Mouse (Mus musculus): ENCODE measurements around the gene Elp4. TPM values are rescaled to one million over a fixed set of nuclear protein-coding genes. Genes with fewer than 3 reads are reported as not detected.
A peak's percentile ranks its signal among the peaks of the same experiment; 100 is the strongest.

Elp4 gene
- total RNA-seq, 2 experiments from 2014 or later: 8.9 to 12.1 TPM

- no peak for TF ChIP-seq CTCF (IDR thresholded peaks at IDR 0.05)
- intact Hi-C loops (cut with DNase I): no loop called here
- no peak overlapping the region for H3K4me3 ChIP-seq
- no peak overlapping the region for H3K27ac ChIP-seq
- DNase-seq: no peak
These were observed 206.6 kb downstream of the Elp4 start for GRCm38 (mm10) chr2:105697741-105698140.

GRCm38 (mm10) chr2:105691296-105691695, 213.1 kb downstream of the Elp4 start:
- intact Hi-C loops (cut with DNase I): no loop called here
- no peak overlapping the region for H3K4me3 ChIP-seq
- TF ChIP-seq CTCF (IDR thresholded peaks at IDR 0.05): no peak
- no peak overlapping the region for H3K27ac ChIP-seq
- DNase-seq: no peak

DNA sequence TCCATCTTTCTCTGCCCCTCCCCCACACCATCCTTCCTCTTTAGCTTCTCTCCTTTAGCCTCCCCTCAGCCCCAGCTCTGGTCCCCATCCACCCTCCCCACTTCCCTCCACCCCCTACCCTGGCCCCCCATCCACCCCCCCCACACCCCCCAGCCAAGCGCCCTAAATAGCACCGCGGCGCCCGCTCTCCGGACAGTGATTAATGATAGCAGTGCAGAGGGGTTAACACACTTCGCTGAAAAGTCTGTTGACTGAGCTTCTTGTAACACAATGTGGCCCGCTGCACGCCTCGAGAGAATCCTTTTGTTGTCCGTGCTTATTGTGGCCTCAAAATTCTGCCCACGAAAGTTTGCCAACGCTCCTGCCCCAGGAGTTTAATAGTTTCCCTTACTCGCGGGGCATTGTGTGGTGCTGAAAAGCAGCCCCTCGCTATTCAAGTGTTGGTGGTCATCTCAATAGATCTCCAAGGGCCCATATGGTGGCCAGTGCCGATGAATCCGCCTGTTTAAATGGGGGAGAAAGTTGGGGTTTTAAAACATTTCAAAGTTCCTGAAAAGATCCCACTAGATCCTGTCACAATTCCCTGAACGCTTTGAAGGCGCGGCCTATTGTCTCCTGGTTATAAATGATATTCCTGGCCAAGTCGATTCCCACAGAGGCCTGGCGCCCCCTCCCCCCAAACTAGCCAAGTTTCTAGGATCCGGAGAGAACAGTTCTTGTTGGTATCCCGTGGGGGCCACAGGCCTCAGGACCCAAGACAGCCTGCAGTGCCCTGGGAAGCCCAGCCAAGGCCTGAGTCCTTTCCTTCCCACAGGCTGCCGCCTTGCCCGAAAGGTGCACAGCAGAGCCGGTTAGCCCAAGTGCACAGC, 214.4 kb downstream of the Elp4 start:
- TF ChIP-seq CTCF (IDR thresholded peaks at IDR 0.05): no peak
- intact Hi-C loops (cut with DNase I): loop anchor here (10.0 kb wide), 1 partner anchor 215 kb away; the partner anchor contains the start of genes Elp4 and Immp1l
- DNase-seq: no peak
- Histone ChIP-seq H3K27ac (no peak overlapping the region), H3K4me3 (no peak overlapping the region)

- DNase-seq: no peak
- intact Hi-C loops (cut with DNase I): loop anchor here (10.0 kb wide), 1 partner anchor 215 kb away; the partner anchor contains the start of genes Elp4 and Immp1l
- Histone ChIP-seq H3K27ac (no peak overlapping the region), H3K4me3 (no peak overlapping the region)
- no peak for TF ChIP-seq CTCF (IDR thresholded peaks at IDR 0.05)
These were observed 215.0 kb downstream of the Elp4 start for GRCm38 (mm10) chr2:105689304-105689770.

GRCm38 (mm10) chr2:105688436-105689303, 215.7 kb downstream of the Elp4 start:
- no peak for TF ChIP-seq CTCF (IDR thresholded peaks at IDR 0.05)
- H3K27ac ChIP-seq: no peak overlapping the region
- intact Hi-C loops (cut with DNase I): loop anchor here (10.0 kb wide), 1 partner anchor 216 kb away; the partner anchor contains the start of genes Elp4 and Immp1l
- no peak for DNase-seq
- peak overlapping the region; percentile 66 for H3K4me3 ChIP-seq

DNA sequence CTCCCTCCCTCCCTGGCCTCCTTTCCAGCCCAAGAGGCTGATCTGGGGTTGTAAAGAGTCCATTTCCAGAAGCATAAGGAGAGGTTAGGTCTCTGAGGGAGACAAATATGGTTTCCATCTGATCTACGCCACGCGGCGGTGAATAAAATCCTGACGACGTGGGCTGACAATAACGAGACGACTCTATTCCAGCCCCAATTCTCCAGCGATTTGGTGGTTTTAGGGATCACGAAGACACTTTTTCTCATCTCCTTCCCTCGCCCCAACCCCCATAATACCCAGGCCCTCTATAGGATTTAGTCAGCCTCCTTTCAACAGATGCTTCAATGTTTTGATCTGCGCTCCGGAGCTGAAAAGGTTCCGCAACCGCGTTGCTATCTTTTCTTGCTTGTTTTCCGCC, 216.4 kb downstream of the Elp4 start:
- intact Hi-C loops (cut with DNase I): loop anchor here (10.0 kb wide), 1 partner anchor 217 kb away; the partner anchor contains the start of genes Elp4 and Immp1l
- no peak for TF ChIP-seq CTCF (IDR thresholded peaks at IDR 0.05)
- Histone ChIP-seq H3K27ac (no peak overlapping the region), H3K4me3 (peak overlapping the region; percentile 66)
- no peak for DNase-seq

DNA sequence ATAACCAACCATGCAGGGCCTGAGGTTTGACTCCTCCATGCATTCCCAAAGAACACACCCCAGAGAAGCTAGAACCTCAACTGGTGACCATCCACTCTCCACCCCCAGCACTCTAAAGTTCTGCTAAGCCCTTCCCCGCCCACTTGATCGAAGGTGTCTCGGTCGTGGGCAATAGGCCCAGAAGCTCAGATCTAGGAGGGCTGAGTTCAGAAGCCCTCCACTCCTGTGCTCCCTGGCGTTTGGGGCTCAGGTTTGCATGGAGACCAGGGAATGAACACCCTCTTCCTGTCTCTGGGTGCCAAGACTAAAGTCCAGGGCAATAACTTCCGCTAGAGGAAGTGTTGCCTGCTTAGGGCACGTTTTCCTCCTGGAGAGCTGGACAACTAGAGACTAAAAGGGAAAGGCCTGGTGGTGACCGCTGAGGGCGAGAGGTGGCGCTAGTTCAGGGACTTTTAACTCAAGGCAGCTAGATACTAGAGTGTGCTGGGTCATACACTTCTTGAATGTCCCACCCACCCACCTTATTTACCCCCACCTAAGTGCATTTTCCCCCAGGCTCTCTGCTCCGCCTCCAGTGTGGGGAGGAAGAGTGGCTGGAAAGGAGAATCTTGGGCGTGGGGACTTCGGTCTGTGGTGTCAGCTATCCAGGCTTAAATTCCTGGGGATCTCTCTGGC, 216.9 kb downstream of the Elp4 start:
- H3K27ac ChIP-seq: no peak overlapping the region
- no peak for DNase-seq
- intact Hi-C loops (cut with DNase I): loop anchor here (10.0 kb wide), 1 partner anchor 217 kb away; the partner anchor contains the start of genes Elp4 and Immp1l
- H3K4me3 ChIP-seq: peak overlapping the region; percentile 66
- TF ChIP-seq CTCF (IDR thresholded peaks at IDR 0.05): peak; percentile 45

DNA sequence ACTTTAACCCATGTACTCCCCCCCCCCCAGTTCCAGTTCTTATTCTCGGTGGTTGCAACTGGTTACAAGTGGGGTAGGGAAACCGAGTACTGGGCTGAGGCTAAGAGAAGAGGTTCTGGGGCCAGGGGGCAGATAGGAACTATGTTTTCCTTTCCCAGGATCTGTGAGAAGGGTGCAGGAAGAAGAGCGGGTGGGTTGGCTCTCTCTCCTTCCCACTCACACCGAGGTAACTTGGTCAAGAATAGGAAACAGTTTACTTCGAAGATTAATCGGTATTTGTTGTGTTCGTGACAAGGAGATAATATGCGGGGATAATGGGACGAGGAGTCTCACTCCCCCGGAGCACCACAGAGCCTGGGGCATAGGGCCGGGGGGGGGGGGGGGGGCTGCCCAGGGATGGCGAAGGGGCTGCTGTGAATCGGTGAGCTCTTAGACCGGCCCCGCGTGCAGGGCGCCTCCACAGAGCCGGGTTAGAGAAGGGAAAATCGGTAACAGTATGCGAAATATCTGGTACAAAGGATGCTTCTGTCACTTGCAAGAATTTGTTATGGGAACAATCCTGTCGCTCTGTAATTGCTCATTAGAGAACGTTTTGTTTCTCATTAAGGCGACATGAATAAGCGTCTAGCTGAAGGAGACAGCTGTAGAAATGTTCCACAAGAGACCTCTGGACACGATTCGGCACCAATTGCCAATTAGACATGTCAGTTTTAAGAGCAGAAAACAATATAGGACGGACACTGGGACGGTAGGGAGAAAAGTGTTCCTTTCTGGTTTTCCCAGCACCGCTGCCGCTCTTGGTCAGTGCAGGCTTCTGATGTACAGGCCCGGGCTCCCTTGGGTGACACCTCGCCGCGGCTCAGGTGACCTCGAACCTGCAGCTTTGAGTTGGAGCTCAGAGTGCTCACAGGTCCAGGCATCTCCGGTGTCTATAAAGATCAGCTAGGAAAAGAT, 217.7 kb downstream of the Elp4 start:
- DNase-seq: no peak
- no peak overlapping the region for H3K27ac ChIP-seq
- no peak for TF ChIP-seq CTCF (IDR thresholded peaks at IDR 0.05)
- intact Hi-C loops (cut with DNase I): loop anchor here (10.0 kb wide), 1 partner anchor 218 kb away; the partner anchor contains the start of genes Elp4 and Immp1l
- no peak overlapping the region for H3K4me3 ChIP-seq

GRCm38 (mm10) chr2:105685651-105686050, 218.7 kb downstream of the Elp4 start:
- no peak for DNase-seq
- H3K27ac ChIP-seq: no peak overlapping the region
- intact Hi-C loops (cut with DNase I): loop anchor here (10.0 kb wide), 1 partner anchor 219 kb away; the partner anchor contains the start of genes Elp4 and Immp1l
- no peak overlapping the region for H3K4me3 ChIP-seq
- TF ChIP-seq CTCF (IDR thresholded peaks at IDR 0.05): no peak

DNA sequence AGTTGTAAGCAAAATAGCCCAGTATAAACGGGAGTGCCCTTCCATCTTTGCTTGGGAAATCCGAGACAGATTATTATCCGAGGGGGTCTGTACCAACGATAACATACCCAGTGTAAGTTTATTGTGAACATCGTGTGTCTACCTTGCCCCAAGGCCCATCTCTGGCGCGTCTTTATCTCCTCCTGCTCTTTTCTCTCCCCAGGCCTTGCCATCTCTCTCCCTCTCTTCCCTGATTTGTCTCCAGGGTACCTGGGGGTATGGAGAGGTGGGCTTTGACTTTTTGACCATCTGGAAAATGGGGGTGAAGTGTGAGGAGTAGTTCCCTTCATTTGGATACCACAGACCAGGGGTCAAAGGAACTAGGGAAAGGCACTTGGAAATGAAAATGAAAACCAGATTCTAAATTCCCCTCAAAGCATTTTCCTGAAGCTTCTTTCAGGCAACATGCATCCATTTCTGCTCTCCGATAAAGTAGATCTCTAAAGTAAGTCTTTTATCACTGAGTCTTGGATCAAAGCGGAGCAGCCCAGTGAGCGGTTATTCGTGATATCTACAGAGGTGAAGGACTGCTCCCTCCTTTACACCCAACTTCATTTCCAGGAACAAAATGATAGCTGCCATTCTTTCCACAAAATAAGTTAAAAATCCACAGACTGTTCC, 219.2 kb downstream of the Elp4 start:
- no peak for TF ChIP-seq CTCF (IDR thresholded peaks at IDR 0.05)
- intact Hi-C loops (cut with DNase I): loop anchor here (10.0 kb wide), 1 partner anchor 220 kb away; the partner anchor contains the start of genes Elp4 and Immp1l
- Histone ChIP-seq H3K4me3 (no peak overlapping the region), H3K27ac (no peak overlapping the region)
- DNase-seq: no peak
